Mouse (Mus musculus) C2C12 (cell line): ENCODE measurements around the gene Casp9. TPM values are rescaled to one million over a fixed set of nuclear protein-coding genes. Genes with fewer than 3 reads are reported as not detected.
"Not testable (repeated sequence)": the region's sequence is repeated elsewhere in the genome, so short reads cannot be mapped to it uniquely, and the experiment has no call there.

Experiments
- H3K27me3 ChIP-seq: one replicate; pipeline ENCODE4 v1.6.1; 2011; ENCODE audit not compliant: control insufficient read depth, insufficient read depth, insufficient read length
- H3K36me3 ChIP-seq: one replicate; pipeline ENCODE4 v1.6.1; 2011; ENCODE audit not compliant: control insufficient read depth, insufficient read depth
- H3K4me3 ChIP-seq: one replicate; pipeline ENCODE4 v1.5.1; 2011; ENCODE audit warnings: mild to moderate bottlenecking, control low read depth; ENCODE audit not compliant: poor library complexity, insufficient read depth, severe bottlenecking
- H3K79me2 ChIP-seq: one replicate; pipeline ENCODE4 v1.6.1; 2011; ENCODE audit not compliant: control insufficient read depth, insufficient read depth
- H3K79me3 ChIP-seq: one replicate; pipeline ENCODE4 v1.6.1; 2011; ENCODE audit warnings: low read depth, control low read depth
- H3ac ChIP-seq: one replicate; pipeline ENCODE3; 2011; ENCODE audit warnings: low read depth; ENCODE audit not compliant: control insufficient read depth, insufficient read length
- CEBPB ChIP-seq: IDR thresholded peaks from one replicate; pipeline ENCODE4 v1.6.1; 2011; ENCODE audit warnings: low read depth, mild to moderate bottlenecking, control low read depth, moderate library complexity
- CTCF ChIP-seq: IDR thresholded peaks from one replicate; pipeline ENCODE4 v1.5.1; 2011; ENCODE audit not compliant: control insufficient read depth, insufficient read depth, insufficient read length
- FOSL1 ChIP-seq: IDR thresholded peaks from one replicate; pipeline ENCODE4 v1.8.0; 2011; ENCODE audit warnings: mild to moderate bottlenecking, low read length; ENCODE audit not compliant: poor library complexity, insufficient read depth, severe bottlenecking
- MAX ChIP-seq: IDR thresholded peaks from one replicate; pipeline ENCODE4 v1.6.1; 2011; ENCODE audit warnings: mild to moderate bottlenecking, control low read depth
- MYOD1 ChIP-seq: IDR thresholded peaks from one replicate; pipeline ENCODE4 v1.6.1; 2011; ENCODE audit warnings: low read depth; ENCODE audit not compliant: control insufficient read depth, insufficient read length
- MYOG ChIP-seq: IDR thresholded peaks from one replicate; pipeline ENCODE4 v1.6.1; 2011; ENCODE audit not compliant: control insufficient read depth, insufficient read length; ENCODE audit errors: extremely low read depth
- USF1 ChIP-seq: IDR thresholded peaks from one replicate; pipeline ENCODE4 v1.6.1; 2011; ENCODE audit warnings: low read depth, mild to moderate bottlenecking, control low read depth, moderate library complexity
- polyA plus RNA-seq: library from polyadenylated mRNA; unstranded; fragments of >200 nt; fragmentation: generic; extraction: Trizol; gene quantifications from one replicate; pipeline ENCODE4 v1.2.1, GENCODE M21; 2012; ENCODE audit warnings: missing spikeins

The Casp9 gene
- polyA plus RNA-seq, 1 experiment, result 17.0 TPM

DNA sequence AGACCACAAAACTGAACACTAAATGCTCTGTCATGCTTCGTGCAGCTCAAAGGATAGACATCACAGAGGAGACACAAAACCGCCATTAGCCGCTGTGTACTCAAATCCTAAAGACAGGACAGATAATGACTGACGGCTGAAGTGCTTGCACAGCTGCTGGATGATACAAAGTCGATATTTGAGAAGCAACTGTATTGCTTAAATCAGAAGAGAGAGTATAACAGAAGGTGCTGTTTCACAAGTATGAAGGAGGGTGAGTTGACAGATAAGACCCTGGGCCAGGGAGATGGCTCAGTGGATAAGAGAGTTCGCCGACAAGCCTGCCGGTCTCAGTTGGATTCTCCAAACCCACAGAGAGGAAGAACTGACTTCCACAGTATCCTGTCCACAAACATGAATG lies 21.6 kb upstream of the Casp9 start:
- no peaks in the 10 kb centered on the region for H3K79me2 ChIP-seq
- no peaks in the 10 kb centered on the region for H3K27me3 ChIP-seq
- no peak overlapping the region for H3K4me3 ChIP-seq
- no peak for TF ChIP-seq MYOG
- TF ChIP-seq USF1, result no peak
- TF ChIP-seq MAX, result no peak
- no peak for TF ChIP-seq CEBPB
- TF ChIP-seq MYOD1, result no peak
- no peak for TF ChIP-seq FOSL1
- no peaks in the 10 kb centered on the region for H3K79me3 ChIP-seq
- no peak overlapping the region for H3ac ChIP-seq
- H3K36me3 ChIP-seq, result peaks cover 46% of the 10 kb centered on the region

DNA sequence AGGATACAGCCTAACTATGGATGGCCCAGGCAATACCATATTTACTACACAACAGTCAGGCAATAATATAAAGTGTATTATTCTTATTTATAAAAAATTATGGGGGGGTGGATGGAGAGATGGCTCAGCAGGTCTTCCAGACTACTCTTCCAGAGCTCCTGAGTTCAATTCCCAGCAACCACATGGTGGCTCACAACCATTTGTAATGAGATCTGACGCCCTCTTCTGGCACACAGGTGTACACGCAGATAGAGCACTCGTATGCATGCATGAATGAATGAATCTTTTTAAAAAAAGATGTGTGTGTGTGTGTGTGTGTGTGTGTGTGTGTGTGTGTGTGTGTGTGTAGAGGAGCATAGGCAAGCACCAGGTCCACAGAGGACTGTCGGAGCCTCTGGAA lies 20.4 kb upstream of the Casp9 start:
- H3K79me3 ChIP-seq, H3K79me2 ChIP-seq, H3K27me3 ChIP-seq, H3K4me3 ChIP-seq, H3ac ChIP-seq: not testable (repeated sequence)
- H3K36me3 ChIP-seq, result peaks cover 43% of the 10 kb centered on the region

DNA sequence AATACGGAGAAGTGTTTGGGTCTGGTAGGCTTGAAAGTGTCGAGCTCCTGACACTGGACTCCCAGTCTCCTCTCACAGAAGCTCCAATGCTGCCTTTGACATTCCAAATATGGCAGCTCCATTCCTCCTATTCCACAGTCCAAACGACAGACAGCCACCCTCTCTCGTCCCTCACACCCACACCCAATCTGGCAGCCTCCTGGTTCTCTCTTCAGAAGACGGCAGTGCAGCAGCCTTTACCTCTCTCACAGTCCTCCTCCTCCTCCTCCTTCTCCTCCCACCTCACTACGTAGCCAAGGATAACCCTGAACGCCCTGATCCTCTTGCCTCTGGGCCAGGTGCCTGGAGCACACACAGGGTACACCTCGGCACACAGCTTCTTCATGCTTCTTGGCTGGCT lies 13.6 kb upstream of the Casp9 start:
- peaks cover 31% of the 10 kb centered on the region for H3K36me3 ChIP-seq
- no peak overlapping the region for H3ac ChIP-seq
- TF ChIP-seq CTCF (no peak), USF1 (no peak), CEBPB (no peak), MAX (no peak), FOSL1 (no peak), MYOD1 (no peak), MYOG (no peak)
- no peaks in the 10 kb centered on the region for H3K79me3 ChIP-seq
- no peaks in the 10 kb centered on the region for H3K27me3 ChIP-seq
- no peak overlapping the region for H3K4me3 ChIP-seq
- no peaks in the 10 kb centered on the region for H3K79me2 ChIP-seq

DNA sequence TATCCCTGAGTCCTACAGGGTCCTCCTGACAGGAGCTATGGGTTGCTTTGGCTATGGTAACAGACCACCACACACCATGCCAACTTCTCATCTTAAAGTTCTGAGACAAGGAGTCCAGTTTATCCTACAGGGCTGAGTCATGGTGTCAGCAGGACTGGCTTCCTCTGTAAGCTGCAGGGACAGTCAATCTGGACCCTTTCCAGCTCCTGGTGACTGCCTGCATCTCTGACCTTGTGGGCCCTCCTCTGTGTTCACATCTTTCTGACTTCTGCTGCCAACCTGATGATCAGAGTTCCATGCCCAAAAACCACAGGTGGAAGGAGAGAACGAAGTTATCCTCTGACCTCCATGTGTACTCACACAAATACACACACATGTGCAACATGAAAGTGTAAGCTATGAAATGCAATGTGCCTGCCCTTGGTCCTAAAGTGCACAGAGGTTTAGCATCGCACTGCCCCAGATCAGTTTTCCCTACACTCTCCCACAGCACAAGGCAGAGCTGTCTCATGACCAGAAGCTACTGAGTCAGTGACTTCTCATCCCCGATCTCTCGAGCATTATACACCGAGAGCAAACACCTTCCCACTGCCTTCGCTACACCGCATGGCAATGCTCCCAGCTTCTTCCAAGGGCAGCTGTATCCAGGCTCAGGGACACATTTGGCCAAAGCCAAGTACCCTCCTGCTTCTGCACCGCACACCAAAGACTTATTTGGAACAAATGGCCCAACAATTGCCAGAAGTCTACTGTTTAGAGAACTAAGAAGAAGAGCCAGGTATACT lies 12.0 kb upstream of the Casp9 start:
- Histone ChIP-seq H3K79me3 (no peaks in the 10 kb centered on the region), H3K79me2 (no peaks in the 10 kb centered on the region), H3K27me3 (no peaks in the 10 kb centered on the region), H3K4me3 (no peak overlapping the region), H3K36me3 (peaks cover 24% of the 10 kb centered on the region), H3ac (no peak overlapping the region)
- TF ChIP-seq CTCF (no peak), USF1 (no peak), CEBPB (no peak), FOSL1 (no peak)

DNA sequence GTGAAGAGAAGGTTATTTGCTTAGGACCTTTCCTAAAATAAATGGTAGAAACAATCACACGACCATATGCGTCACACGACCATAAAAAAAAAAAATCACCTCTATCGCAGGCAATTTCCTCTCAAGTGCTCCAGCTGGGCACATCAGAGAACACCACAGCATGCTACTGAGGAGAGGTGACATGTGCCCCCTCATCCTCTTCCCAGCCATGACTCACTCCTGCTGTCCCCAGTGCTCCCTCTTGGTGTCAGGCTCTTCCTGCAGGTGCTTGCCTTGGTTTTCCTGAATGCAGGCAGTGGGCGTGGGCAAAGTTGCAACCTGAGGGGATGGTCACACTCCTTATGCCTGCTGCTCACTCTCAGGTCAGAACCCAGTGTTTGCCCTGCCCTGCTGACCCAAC lies 8.6 kb upstream of the Casp9 start:
- Histone ChIP-seq H3K79me2 (peaks cover 6% of the 10 kb centered on the region), H3K4me3 (no peak overlapping the region), H3K27me3 (no peaks in the 10 kb centered on the region), H3K36me3 (peaks cover 20% of the 10 kb centered on the region), H3K79me3 (no peaks in the 10 kb centered on the region), H3ac (no peak overlapping the region)
- TF ChIP-seq CTCF (no peak), MAX (no peak), USF1 (no peak), MYOD1 (no peak), CEBPB (no peak), FOSL1 (no peak), MYOG (no peak)

DNA sequence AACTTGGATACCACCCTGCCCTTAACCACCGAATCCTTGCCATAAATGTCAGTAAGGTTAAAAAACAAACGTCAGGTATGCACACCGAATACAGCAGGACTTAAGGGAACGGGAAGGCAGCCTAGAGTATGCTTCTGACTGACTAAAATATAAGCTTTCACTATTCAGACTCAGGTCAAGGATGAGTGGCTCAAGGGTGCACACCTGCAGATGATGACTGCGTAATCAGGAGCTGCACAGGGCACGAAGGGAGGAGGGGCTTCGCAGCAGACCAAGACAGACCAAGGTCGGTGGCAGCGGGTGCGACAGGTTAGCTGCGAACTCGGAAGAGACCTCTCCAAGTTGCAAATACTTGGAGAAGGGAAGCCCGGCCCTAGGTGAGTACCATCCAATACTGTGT lies 7.3 kb upstream of the Casp9 start:
- Histone ChIP-seq H3K36me3 (peaks cover 15% of the 10 kb centered on the region), H3K79me3 (no peaks in the 10 kb centered on the region), H3K27me3 (no peaks in the 10 kb centered on the region), H3K4me3 (no peak overlapping the region), H3ac (no peak overlapping the region), H3K79me2 (peaks cover 9% of the 10 kb centered on the region)
- TF ChIP-seq MYOG, result no peak
- no peak for TF ChIP-seq USF1
- TF ChIP-seq CTCF, result no peak
- TF ChIP-seq FOSL1, result no peak
- no peak for TF ChIP-seq MAX
- TF ChIP-seq CEBPB, result no peak
- TF ChIP-seq MYOD1, result no peak
